ENCODE assay signal across 19 mouse cellular contexts in the genomic region with DNA sequence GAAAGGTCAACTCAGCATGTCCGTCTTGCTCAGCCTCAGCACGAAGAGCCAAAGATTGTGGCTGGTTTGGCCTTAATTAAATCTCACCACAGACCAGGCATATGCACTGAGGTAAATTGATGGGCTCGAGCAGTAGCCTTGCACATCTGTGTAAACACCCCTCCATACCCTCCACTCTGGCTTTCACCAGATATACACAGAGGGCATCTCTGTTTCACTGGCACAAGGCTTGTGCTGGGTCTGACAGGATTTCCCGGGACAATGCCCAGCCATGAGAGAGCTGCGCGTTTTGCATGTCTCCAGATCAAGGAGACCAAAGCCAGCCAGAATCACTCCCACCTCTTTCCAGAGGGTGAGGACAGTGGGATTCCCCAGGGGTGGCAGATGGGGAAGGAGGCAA. TPM values are rescaled to one million over a fixed set of nuclear protein-coding genes. Genes with fewer than 3 reads are reported as not detected.
"Had no signal": no experiment of that assay in that cellular context is flagged by ENCODE, and none has a peak within 500 bp of the region (broad histone marks: within the 10 kb centered on the region; RNA-seq: fewer than 3 reads in every experiment).

No protein-coding gene starts in this region.

- H3K9ac ChIP-seq: lung, embryonic 14.5 days; midbrain, embryonic 12.5 days; neural tube, embryonic 13.5 days; neural tube, embryonic 15.5 days; stomach, embryonic 15.5 days had no signal

- H3K4me3 ChIP-seq: midbrain, embryonic 10.5 days; midbrain, embryonic 12.5 days; myocyte; neural tube, embryonic 13.5 days; neural tube, embryonic 15.5 days; stomach, embryonic 15.5 days had no signal

- H3K36me3 ChIP-seq: midbrain, embryonic 10.5 days; midbrain, embryonic 12.5 days; neural tube, embryonic 13.5 days; neural tube, embryonic 15.5 days; stomach, embryonic 15.5 days had no signal

- H3K27ac ChIP-seq: midbrain, embryonic 10.5 days; midbrain, embryonic 12.5 days; neural tube, embryonic 13.5 days; neural tube, embryonic 15.5 days; stomach, embryonic 15.5 days had no signal

- DNase-seq: lung, adult 18-20 months; lung, embryonic 14.5 days; lung, postnatal 10 days; lung, postnatal 4 days; midbrain, embryonic 14.5 days; retina, postnatal 1 day; right cerebral cortex, adult 18-20 months; right cerebral cortex, postnatal 25 days; right cerebral cortex, postnatal 4 days; thymus, adult 18-20 months; thymus, postnatal 14 days; thymus, postnatal 36 days had no signal

- H3K4me1 ChIP-seq: midbrain, embryonic 12.5 days; neural tube, embryonic 15.5 days; stomach, embryonic 15.5 days had no signal

- H3K27me3 ChIP-seq: midbrain, embryonic 12.5 days; neural tube, embryonic 13.5 days; neural tube, embryonic 15.5 days; stomach, embryonic 15.5 days had no signal

- H3K9me3 ChIP-seq: midbrain, embryonic 10.5 days; midbrain, embryonic 12.5 days; neural tube, embryonic 13.5 days; neural tube, embryonic 15.5 days; stomach, embryonic 15.5 days had no signal

RNA-seq across cellular contexts. Expression of gene Ret, which starts 52.5 kb away (rescaled TPM):
- total RNA-seq: megakaryocyte-erythroid progenitor cell, adult 5-6 weeks had no signal
